In the genomic region with DNA sequence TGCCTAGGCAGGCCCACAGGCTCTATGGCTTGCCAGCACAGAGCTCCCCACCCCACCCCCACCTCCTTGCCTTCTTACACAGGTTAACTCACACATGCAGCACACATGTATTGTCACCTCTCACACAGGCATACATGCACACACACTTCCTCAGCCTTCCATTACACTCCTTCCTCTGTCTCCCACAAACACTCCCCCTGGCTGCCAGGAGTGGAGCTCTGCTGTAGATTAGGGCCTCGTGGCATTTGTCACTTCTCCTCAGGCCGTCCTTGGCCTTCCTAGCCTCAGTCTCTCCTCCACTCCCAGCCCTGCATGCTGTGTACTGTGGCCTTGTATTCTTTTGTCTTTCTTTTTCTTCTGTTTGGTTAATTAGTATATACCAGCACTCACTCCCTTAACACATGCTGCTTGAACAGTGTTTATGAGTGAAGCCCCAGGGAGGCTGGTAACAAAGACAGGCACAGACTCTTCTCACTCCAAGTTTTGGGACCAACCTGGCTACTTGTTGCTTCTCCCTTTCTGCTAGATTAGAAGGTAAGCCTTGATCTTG, we compare ENCODE assay signal across 10 mouse cellular contexts. TPM values are rescaled to one million over a fixed set of nuclear protein-coding genes. Genes with fewer than 3 reads are reported as not detected.
DNase-seq lines count a peak whose midpoint lies in the region; ATAC-seq and TF ChIP-seq lines count a peak whose summit lies in the region.
"Had no signal": no experiment of that assay in that cellular context is flagged by ENCODE, and none has a peak within 500 bp of the region (broad histone marks: within the 10 kb centered on the region; RNA-seq: fewer than 3 reads in every experiment).

No protein-coding gene starts in this region.

- DNase-seq in adrenal gland, postnatal 14 days: peak; percentile 68
- no peak for DNase-seq in adrenal gland, postnatal 4 days (ENCODE audit: low spot score in 2 of 2)
- no peak for DNase-seq in kidney, adult 2 months
- DNase-seq in brain, embryonic 14.5 days (ENCODE audit: low read depth): no peak
- DNase-seq in spleen, postnatal 14 days (ENCODE audit: low spot score in 2 of 2): no peak
- no peak for DNase-seq in lung, postnatal 25 days (ENCODE audit: low spot score)
- DNase-seq: thymus, postnatal 4 days had no signal

- 27% methylated on average over 2 of the region's 2 CpGs for WGBS in kidney, embryonic 14.5 days
- 26% methylated on average over 2 of the region's 2 CpGs for WGBS in kidney, adult 2 months

- H3K4me3 ChIP-seq in kidney, embryonic 14.5 days (ENCODE audit: low read length): no peak overlapping the region
- H3K4me3 ChIP-seq in kidney, adult 2 months (ENCODE audit: insufficient read depth, low read depth, low read length): no peak overlapping the region

- peak overlapping the region; percentile 75; the same call in 1 of the 2 replicates for H3K27ac ChIP-seq in kidney, embryonic 14.5 days (ENCODE audit: low read depth, low read length)
- no peak overlapping the region for H3K27ac ChIP-seq in kidney, adult 2 months (ENCODE audit: insufficient read depth, low read depth, low read length)

- no peak; the same call in 1 of the 2 replicates for TF ChIP-seq CTCF in kidney, adult 2 months (conservative IDR thresholded peaks at IDR 0.05; ENCODE audit: insufficient read depth, insufficient read length, low read depth, low read length)
- TF ChIP-seq CTCF in brain, embryonic 14.5 days (IDR thresholded peaks at IDR 0.05; ENCODE audit: borderline replicate concordance, extremely low read depth, insufficient read depth, insufficient read length): 0 out of 2 replicates have a peak, but pooled peaks have one; percentile 9

- H3K36me3 ChIP-seq in kidney, embryonic 14.5 days (ENCODE audit: control insufficient read depth, insufficient read depth, low read length): peaks cover 11% of the 10 kb centered on the region; the same call in 1 of the 2 replicates
- no peaks in the 10 kb centered on the region for H3K36me3 ChIP-seq in kidney, adult 2 months (ENCODE audit: control insufficient read depth, insufficient read depth, low read length)

- H3K4me1 ChIP-seq in kidney, embryonic 14.5 days (ENCODE audit: control insufficient read depth, insufficient read depth, low read length): peaks cover 74% of the 10 kb centered on the region
- H3K4me1 ChIP-seq in kidney, adult 2 months (ENCODE audit: control insufficient read depth, insufficient read depth, low read length): peaks cover 34% of the 10 kb centered on the region

- TF ChIP-seq POLR2A in kidney, adult 2 months (IDR thresholded peaks at IDR 0.05; ENCODE audit: low read depth, low read length): no peak
- TF ChIP-seq POLR2A in brain, embryonic 14.5 days (IDR thresholded peaks at IDR 0.05; ENCODE audit: borderline replicate concordance, extremely low read depth, insufficient read depth, insufficient read length, poor library complexity, severe bottlenecking): no peak

- H3K27me3 ChIP-seq in kidney, embryonic 14.5 days (ENCODE audit: control insufficient read depth, insufficient read depth, low read length): no peaks in the 10 kb centered on the region
- no peaks in the 10 kb centered on the region for H3K27me3 ChIP-seq in kidney, adult 2 months (replicated peaks; ENCODE audit: control insufficient read depth, insufficient read depth, low read length)

- H3K4me2 ChIP-seq in kidney, embryonic 14.5 days (replicated peaks; ENCODE audit: low read depth, low read length): no peak overlapping the region

- ATAC-seq in kidney, embryonic 14.5 days (ENCODE audit: low FRiP score, low TSS enrichment): no peak
- ATAC-seq in megakaryocyte progenitor cell, adult 5-6 weeks (replicated peaks; ENCODE audit: poor library complexity): peak; percentile 62
- ATAC-seq: activated CD4-positive, CD25-positive, alpha-beta regulatory T cell, adult 4 months had no signal

- no peak overlapping the region for H3K9ac ChIP-seq in kidney, embryonic 14.5 days (ENCODE audit: low read depth, low read length)

- no peaks in the 10 kb centered on the region for H3K9me3 ChIP-seq in kidney, embryonic 14.5 days (ENCODE audit: control insufficient read depth, low read length)

RNA-seq across cellular contexts. Expression of a gene that starts 15.8 kb away (rescaled TPM):
- total RNA-seq in adrenal gland, postnatal 14 days (2021): 65.0 and 71.9 TPM in 2 replicates
- 10 to 100 TPM; 92.5 to 98.7 TPM for total RNA-seq in adrenal gland, postnatal 4 days (2021)
- polyA plus RNA-seq in kidney, embryonic 14.5 days (2014; fragmentation: Nextera tagmentation; extraction: Ambion mirVana): 11.3 and 12.1 TPM in 2 replicates
- polyA plus RNA-seq in kidney, adult 2 months (2012; rRNA removed): 22.2 and 23.3 TPM in 2 replicates
- 20.9 and 43.2 TPM in 2 replicates for polyA plus RNA-seq in brain, embryonic 14.5 days (2012; rRNA removed)
- 4.1 and 5.3 TPM in 2 replicates for total RNA-seq in megakaryocyte progenitor cell, adult 5-6 weeks (2015)
- total RNA-seq in megakaryocyte progenitor cell, adult 5-6 weeks (2017): 0.81 and 3.8 TPM in 2 replicates

RNA-seq across cellular contexts. Expression of a gene that starts 53.0 kb away (rescaled TPM):
- 0.78 and 1.8 TPM in 2 replicates for total RNA-seq in adrenal gland, postnatal 14 days (2021)
- 1 to 10 TPM; 1.2 to 1.5 TPM for total RNA-seq in adrenal gland, postnatal 4 days (2021)
- polyA plus RNA-seq in kidney, embryonic 14.5 days (2014; fragmentation: Nextera tagmentation; extraction: Ambion mirVana): 0.23 and 0.45 TPM in 2 replicates
- polyA plus RNA-seq in kidney, adult 2 months (2012; rRNA removed): 1.8 and 2.5 TPM in 2 replicates
- 0.09 and 0.15 TPM in 2 replicates for polyA plus RNA-seq in brain, embryonic 14.5 days (2012; rRNA removed)
- 3.2 and 3.4 TPM in 2 replicates for total RNA-seq in megakaryocyte progenitor cell, adult 5-6 weeks (2015)
- 2.5 and 3.0 TPM in 2 replicates for total RNA-seq in megakaryocyte progenitor cell, adult 5-6 weeks (2017)

Comparison
In these comparisons a context has a peak if more than half of its experiments do, and no peak if none do; other contexts are left out.
1. RNA of a gene that starts 15.8 kb away (total RNA-seq): 92.5 to 98.7 TPM in adrenal gland, postnatal 4 days and 65.0 to 71.9 TPM in adrenal gland, postnatal 14 days; 0.81 to 5.3 TPM in megakaryocyte progenitor cell, adult 5-6 weeks; every median in the first group is over 10 times any median in the second.